Mouse (Mus musculus): ENCODE data around the gene Tmem234. TPM values are rescaled to one million over a fixed set of nuclear protein-coding genes. Genes with fewer than 3 reads are reported as not detected.

Gene Tmem234
- total RNA-seq, 2 experiments from 2014 or later: 89.3 to 94.8 TPM

DNA sequence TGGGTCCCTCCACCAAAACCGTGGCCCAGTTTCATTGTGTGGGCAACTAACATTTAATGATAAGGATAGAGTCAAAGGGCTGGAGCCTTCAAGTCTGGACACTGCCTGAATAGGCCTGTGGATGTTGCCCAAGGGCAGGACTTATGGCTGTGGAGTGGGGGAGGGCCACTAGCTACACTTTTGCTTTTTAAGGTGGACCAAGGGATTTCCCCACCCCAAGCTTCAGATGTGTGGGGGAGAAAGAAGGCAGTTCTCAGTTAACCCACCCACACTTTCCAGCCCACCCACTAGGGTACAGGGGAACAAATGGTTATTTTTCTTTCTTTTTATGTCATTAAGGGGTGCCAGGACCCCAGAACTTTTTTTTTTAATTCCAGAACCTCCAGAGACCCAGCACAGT, 16.1 kb upstream of the Tmem234 start:
- intact Hi-C loops (cut with DNase I): no loop called here
- Histone ChIP-seq H3K27ac (no peak overlapping the region), H3K4me3 (peak overlapping the region; percentile 45; the same call in 1 of the 2 replicates)
- no peak for TF ChIP-seq CTCF (IDR thresholded peaks at IDR 0.05)
- no peak for DNase-seq (ENCODE audit: extremely low spot score in 1 of 2, low spot score in 2 of 2)

- peak; percentile 78 to 79 for DNase-seq (ENCODE audit: extremely low spot score in 1 of 2, low spot score in 2 of 2)
- H3K27ac ChIP-seq: peak overlapping the region; percentile 66
- peak overlapping the region; percentile 45 for H3K4me3 ChIP-seq
- TF ChIP-seq CTCF (IDR thresholded peaks at IDR 0.05): peak; percentile 75
- intact Hi-C loops (cut with DNase I): no loop called here
Measured at GRCm38 (mm10) chr4:129584884-129585608, 15.4 kb upstream of the Tmem234 start.

DNA sequence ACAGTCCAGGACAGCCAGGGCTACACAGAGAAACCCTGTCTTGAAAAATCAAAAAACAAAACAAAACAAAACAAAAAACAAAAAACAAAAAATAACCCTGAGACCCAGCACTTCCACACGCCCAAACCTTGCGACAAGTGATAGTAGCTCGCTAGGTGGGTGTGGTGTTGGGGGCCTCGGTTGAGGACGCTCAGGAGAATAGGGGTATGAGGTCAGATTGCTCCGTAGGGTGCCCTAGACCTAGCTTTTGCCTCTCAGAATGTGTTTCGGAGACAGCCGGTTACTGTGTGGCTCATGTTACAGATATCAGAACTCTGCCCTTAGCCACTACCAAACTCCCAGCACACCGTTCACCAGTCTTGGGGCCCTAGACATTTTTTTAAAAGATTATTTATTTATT, 14.7 kb upstream of the Tmem234 start:
- H3K27ac ChIP-seq: no peak overlapping the region
- no peak for DNase-seq (ENCODE audit: extremely low spot score in 1 of 2, low spot score in 2 of 2)
- intact Hi-C loops (cut with DNase I): no loop called here
- H3K4me3 ChIP-seq: no peak overlapping the region
- TF ChIP-seq CTCF (IDR thresholded peaks at IDR 0.05): no peak

DNA sequence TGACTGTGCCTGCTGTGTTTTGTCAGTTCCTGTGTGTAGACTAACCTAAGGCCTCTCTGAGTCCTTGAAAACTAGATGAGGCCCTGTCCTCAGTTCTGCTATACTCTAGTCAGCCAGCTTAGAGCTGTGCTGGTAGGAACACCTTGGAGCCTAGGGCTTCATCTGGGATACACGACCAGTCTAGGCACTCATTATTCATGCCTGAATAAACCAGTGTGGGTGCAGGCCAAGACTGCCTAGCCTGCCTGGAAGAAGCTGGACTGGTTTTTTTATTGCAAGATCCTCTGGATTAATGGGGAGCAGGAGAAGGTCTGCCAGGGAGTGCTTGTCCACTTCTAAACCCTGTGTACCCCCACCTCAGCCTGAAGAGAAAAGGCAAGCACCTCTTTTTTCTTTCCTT, 13.5 kb upstream of the Tmem234 start:
- Histone ChIP-seq H3K4me3 (no peak overlapping the region), H3K27ac (no peak overlapping the region)
- intact Hi-C loops (cut with DNase I): no loop called here
- no peak for TF ChIP-seq CTCF (IDR thresholded peaks at IDR 0.05)
- no peak for DNase-seq (ENCODE audit: extremely low spot score in 1 of 2, low spot score in 2 of 2)

- Histone ChIP-seq H3K4me3 (no peak overlapping the region), H3K27ac (no peak overlapping the region)
- DNase-seq (ENCODE audit: extremely low spot score in 1 of 2, low spot score in 2 of 2): no peak
- TF ChIP-seq CTCF (IDR thresholded peaks at IDR 0.05): no peak
- intact Hi-C loops (cut with DNase I): no loop called here
Measured at GRCm38 (mm10) chr4:129588865-129589264, 11.6 kb upstream of the Tmem234 start.

DNA sequence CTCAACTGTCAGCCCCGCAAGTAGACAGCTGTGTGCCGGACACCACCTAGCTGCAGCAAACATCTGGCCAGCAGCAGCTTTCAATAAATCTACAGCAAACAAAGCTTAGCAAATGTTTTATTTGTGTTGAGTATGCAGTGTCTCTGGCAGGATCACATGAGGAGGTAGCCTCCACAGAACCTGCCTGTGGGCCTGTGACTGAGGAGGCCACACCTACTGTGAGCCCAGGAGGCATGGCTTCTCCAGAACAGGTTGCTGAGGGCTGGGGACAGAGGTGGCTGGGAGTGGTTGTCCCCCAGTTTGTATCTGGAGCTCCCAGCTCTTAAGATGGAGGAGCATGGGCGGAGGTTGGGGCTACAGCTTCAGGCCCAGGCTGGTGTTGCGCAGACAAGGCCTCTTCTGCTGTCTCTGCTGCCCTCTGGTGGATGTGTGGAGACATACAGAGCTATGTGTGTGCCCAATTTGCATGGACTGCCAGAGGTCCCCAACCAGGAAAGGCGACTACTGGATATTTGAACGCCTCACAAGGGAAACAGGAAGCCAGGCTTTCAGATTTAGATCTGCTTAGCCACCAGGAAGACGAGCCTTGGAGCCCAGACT, 8.1 kb downstream of the Tmem234 start:
- peak; percentile 88 for TF ChIP-seq CTCF (IDR thresholded peaks at IDR 0.05)
- peak; percentile 72 to 79 for DNase-seq (ENCODE audit: extremely low spot score in 1 of 2, low spot score in 2 of 2)
- intact Hi-C loops (cut with DNase I): loop anchor here (5.0 kb wide), 1 partner anchor 116 kb away; the partner anchor contains the start of genes Fam229a and Tssk3
- no peak overlapping the region for H3K4me3 ChIP-seq
- H3K27ac ChIP-seq: peak overlapping the region; percentile 79

DNA sequence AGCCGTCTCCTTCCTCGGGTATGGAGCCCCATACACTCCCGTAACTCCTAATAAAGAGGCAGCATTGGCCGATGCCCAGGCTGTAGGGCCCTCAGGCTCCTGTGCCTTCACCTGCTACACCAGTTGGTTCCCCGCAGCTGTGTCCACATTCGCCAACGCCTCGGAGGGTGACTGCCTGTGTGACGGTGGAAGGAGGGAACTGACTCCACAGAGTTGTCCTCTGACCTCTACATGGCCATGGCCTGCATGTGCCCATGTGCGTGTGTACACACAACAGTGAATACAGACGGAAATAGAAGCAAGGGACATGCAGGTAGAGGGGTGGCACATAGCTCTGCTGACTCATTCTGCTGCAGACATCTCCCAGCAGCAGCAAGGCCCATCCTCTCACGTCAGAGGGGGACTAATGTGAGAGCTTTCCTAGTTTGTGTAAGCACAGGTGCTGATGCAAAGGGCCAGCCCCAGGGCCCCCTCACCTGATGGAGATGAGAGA, 8.7 kb downstream of the Tmem234 start:
- no peak for TF ChIP-seq CTCF (IDR thresholded peaks at IDR 0.05)
- no peak for DNase-seq (ENCODE audit: extremely low spot score in 1 of 2, low spot score in 2 of 2)
- intact Hi-C loops (cut with DNase I): loop anchor here (5.0 kb wide), 1 partner anchor 117 kb away; the partner anchor contains the start of genes Fam229a and Tssk3
- Histone ChIP-seq H3K4me3 (no peak overlapping the region), H3K27ac (no peak overlapping the region; the same call in 1 of the 2 replicates)

- intact Hi-C loops (cut with DNase I): no loop called here
- TF ChIP-seq CTCF (IDR thresholded peaks at IDR 0.05): no peak
Measured at GRCm38 (mm10) chr4:129610026-129610425, 9.6 kb downstream of the Tmem234 start.

GRCm38 (mm10) chr4:129610472-129610871, 10.0 kb downstream of the Tmem234 start:
- no peak for TF ChIP-seq CTCF (IDR thresholded peaks at IDR 0.05)
- H3K4me3 ChIP-seq: no peak overlapping the region
- intact Hi-C loops (cut with DNase I): no loop called here
- H3K27ac ChIP-seq: no peak overlapping the region
- no peak for DNase-seq (ENCODE audit: extremely low spot score in 1 of 2, low spot score in 2 of 2)

More at GRCm38 (mm10) chr4:129610026-129610425, 9.6 kb downstream of the Tmem234 start:
- no peak for DNase-seq (ENCODE audit: extremely low spot score in 1 of 2, low spot score in 2 of 2)
- no peak overlapping the region for H3K4me3 ChIP-seq
- H3K27ac ChIP-seq: no peak overlapping the region

DNA sequence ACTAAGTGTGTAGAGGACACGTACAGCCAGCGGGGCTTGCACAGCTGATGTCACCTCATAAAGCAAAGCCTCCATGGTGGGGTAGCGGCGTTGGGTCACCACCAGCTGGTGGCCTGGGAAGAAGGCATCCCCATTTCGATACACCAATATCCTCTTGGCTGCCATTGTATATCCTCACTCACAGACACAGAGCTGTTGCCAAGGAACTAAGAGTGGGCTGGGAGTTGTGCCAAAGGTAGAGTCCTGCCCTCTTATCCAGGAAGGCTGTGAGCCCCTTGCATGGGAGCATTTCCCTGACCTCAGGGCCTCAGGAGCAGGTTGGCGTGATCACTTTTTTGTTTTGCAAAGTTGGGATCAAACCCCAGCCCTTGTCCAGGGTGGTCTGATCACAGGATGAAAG, 13.6 kb downstream of the Tmem234 start, which contains the start of gene Dcdc2b:
Gene Dcdc2b, minus strand, starts transcription at position 165 of the 400 bp plus-strand sequence.
- no peak within 1 kb of the TSS for H3K27ac ChIP-seq
- no peak for DNase-seq (ENCODE audit: extremely low spot score in 1 of 2, low spot score in 2 of 2)
- H3K4me3 ChIP-seq: no peak within 1 kb of the TSS
- TF ChIP-seq CTCF (IDR thresholded peaks at IDR 0.05): no peak
- intact Hi-C loops (cut with DNase I): no loop called here

DNA sequence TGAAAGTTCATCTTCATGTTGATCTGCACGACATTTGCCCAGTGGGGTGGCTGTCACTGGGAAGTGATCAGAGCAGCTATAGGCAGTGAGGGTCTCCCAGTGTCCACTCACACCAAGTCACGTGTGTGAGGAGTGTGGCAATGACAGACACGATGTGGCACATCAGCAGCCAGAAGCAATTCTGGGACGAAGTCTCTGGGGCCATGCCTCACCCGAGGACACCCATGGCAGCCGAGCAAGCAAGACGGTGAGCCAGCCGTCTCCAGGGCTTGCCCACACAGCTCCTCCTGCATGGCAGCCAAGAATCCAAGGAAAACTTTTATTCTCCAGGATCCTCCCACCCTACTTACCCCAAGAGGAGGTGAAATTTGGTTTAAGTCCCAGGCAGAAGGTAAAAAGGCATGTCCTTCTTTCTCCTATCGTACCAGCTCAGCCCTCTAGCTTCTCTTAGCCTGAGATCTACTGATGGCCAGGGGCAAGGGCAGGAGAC, 15.4 kb downstream of the Tmem234 start:
- no peak overlapping the region for H3K27ac ChIP-seq
- TF ChIP-seq CTCF (IDR thresholded peaks at IDR 0.05): no peak
- H3K4me3 ChIP-seq: no peak overlapping the region
- DNase-seq (ENCODE audit: extremely low spot score in 1 of 2, low spot score in 2 of 2): no peak
- intact Hi-C loops (cut with DNase I): no loop called here

DNA sequence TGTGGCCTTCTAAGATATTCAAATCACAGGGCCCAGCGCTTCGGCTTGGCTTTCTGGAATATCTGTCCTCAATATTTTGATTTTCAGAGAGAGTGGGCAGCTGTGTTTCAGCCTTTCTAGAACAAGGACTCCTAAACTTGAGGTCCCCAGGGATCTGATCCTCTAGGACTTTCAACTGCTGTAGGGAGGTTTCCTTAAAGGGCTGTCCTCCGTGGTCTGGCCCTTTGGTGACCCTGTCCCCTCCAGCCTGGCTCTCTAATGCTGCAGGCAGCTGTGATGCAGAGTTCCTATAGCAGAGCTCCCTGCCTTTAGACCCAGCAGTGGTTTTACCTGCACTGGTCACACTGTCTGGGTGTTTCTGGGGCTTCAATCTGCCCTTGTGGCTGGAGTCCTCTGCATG, 16.2 kb downstream of the Tmem234 start:
- no peak for DNase-seq (ENCODE audit: extremely low spot score in 1 of 2, low spot score in 2 of 2)
- Histone ChIP-seq H3K27ac (no peak overlapping the region), H3K4me3 (no peak overlapping the region)
- TF ChIP-seq CTCF (IDR thresholded peaks at IDR 0.05): no peak
- intact Hi-C loops (cut with DNase I): no loop called here

Data from left cerebral cortex, adult 2 months (tissue).